Mouse (Mus musculus): ENCODE results near the gene Pkm.

GRCm38 (mm10) chr9:59610950-59611349 lies 45.2 kb upstream of the Pkm start:
- TF ChIP-seq CTCF (IDR thresholded peaks at IDR 0.05; ENCODE audit: low read depth): no peak
- no peak for TF ChIP-seq EP300 (IDR thresholded peaks at IDR 0.05; ENCODE audit: low read depth)
